In genomic region chr3:40498898-40499297, GRCm38 (mm10) we compare ENCODE assay signal across 12 mouse cellular contexts. TPM values are rescaled to one million over a fixed set of nuclear protein-coding genes. Genes with fewer than 3 reads are reported as not detected.
DNase-seq lines count a peak whose midpoint lies in the region; ATAC-seq and TF ChIP-seq lines count a peak whose summit lies in the region.
"Had no signal": no experiment of that assay in that cellular context is flagged by ENCODE, and none has a peak within 500 bp of the region (broad histone marks: within the 10 kb centered on the region; RNA-seq: fewer than 3 reads in every experiment).

No protein-coding gene starts in this region.

- TF ChIP-seq POLR2A in bone marrow, adult 2 months (IDR thresholded peaks at IDR 0.05; ENCODE audit: borderline replicate concordance, control insufficient read depth, low read depth, low read length) = no peak

- H3K4me2 ChIP-seq in embryonic facial prominence, embryonic 11.5 days (ENCODE audit: low read depth, low read length) = no peak overlapping the region
- no peak overlapping the region for H3K4me2 ChIP-seq in liver, postnatal 0 days (ENCODE audit: low read depth, low read length)
- H3K4me2 ChIP-seq in liver, embryonic 12.5 days = no peak overlapping the region
- H3K4me2 ChIP-seq: liver, embryonic 15.5 days; midbrain, embryonic 13.5 days had no signal

- no peak overlapping the region for H3K9ac ChIP-seq in embryonic facial prominence, embryonic 11.5 days (replicated peaks; ENCODE audit: low read length)
- no peak overlapping the region for H3K9ac ChIP-seq in liver, postnatal 0 days (replicated peaks)
- H3K9ac ChIP-seq in liver, embryonic 12.5 days = no peak overlapping the region
- H3K9ac ChIP-seq: liver, embryonic 15.5 days; midbrain, embryonic 13.5 days had no signal

- 81% methylated on average over 3 of the region's 3 CpGs for WGBS in embryonic facial prominence, embryonic 11.5 days
- WGBS in embryonic facial prominence, embryonic 10.5 days = 85% methylated on average over 3 of the region's 3 CpGs
- 89% methylated on average over 3 of the region's 3 CpGs for WGBS in liver, postnatal 0 days (ENCODE audit: insufficient replicate concordance)
- 77% methylated on average over 3 of the region's 3 CpGs for WGBS in liver, embryonic 12.5 days (ENCODE audit: insufficient replicate concordance)
- WGBS in bone marrow, adult 2 months = 74% methylated on average over 3 of the region's 3 CpGs

- H3K27me3 ChIP-seq in embryonic facial prominence, embryonic 11.5 days (ENCODE audit: control insufficient read depth, insufficient read depth, low read length) = no peaks in the 10 kb centered on the region
- H3K27me3 ChIP-seq in embryonic facial prominence, embryonic 10.5 days (replicated peaks; ENCODE audit: low read depth, poor library complexity, severe bottlenecking) = no peaks in the 10 kb centered on the region
- H3K27me3 ChIP-seq in liver, postnatal 0 days (ENCODE audit: insufficient read depth, low read length) = no peaks in the 10 kb centered on the region
- no peaks in the 10 kb centered on the region for H3K27me3 ChIP-seq in liver, embryonic 12.5 days (replicated peaks)
- H3K27me3 ChIP-seq: liver, embryonic 15.5 days; midbrain, embryonic 13.5 days had no signal

- no peak overlapping the region for H3K4me3 ChIP-seq in embryonic facial prominence, embryonic 11.5 days (ENCODE audit: low read depth, low read length)
- H3K4me3 ChIP-seq in embryonic facial prominence, embryonic 10.5 days = no peak overlapping the region
- H3K4me3 ChIP-seq in liver, postnatal 0 days (ENCODE audit: low read depth, low read length) = no peak overlapping the region
- H3K4me3 ChIP-seq in liver, embryonic 12.5 days = no peak overlapping the region
- no peak overlapping the region for H3K4me3 ChIP-seq in bone marrow, adult 2 months (replicated peaks; ENCODE audit: control insufficient read depth, low read depth, low read length)
- H3K4me3 ChIP-seq: liver, embryonic 15.5 days; midbrain, embryonic 13.5 days had no signal

- peak; percentile 49 for TF ChIP-seq CTCF in liver, postnatal 0 days (IDR thresholded peaks at IDR 0.05; ENCODE audit: low read depth)
- TF ChIP-seq CTCF in bone marrow, adult 2 months (IDR thresholded peaks at IDR 0.05; ENCODE audit: control insufficient read depth, insufficient read depth, low read length) = 0 out of 2 replicates have a peak, but pooled peaks have one; percentile 3

- no peaks in the 10 kb centered on the region for H3K4me1 ChIP-seq in embryonic facial prominence, embryonic 11.5 days (ENCODE audit: control insufficient read depth, insufficient read depth, low read length)
- H3K4me1 ChIP-seq in embryonic facial prominence, embryonic 10.5 days = no peaks in the 10 kb centered on the region
- no peaks in the 10 kb centered on the region for H3K4me1 ChIP-seq in liver, postnatal 0 days (ENCODE audit: insufficient read depth)
- no peaks in the 10 kb centered on the region for H3K4me1 ChIP-seq in liver, embryonic 12.5 days
- peaks cover 2% of the 10 kb centered on the region; the same call in 1 of the 2 replicates for H3K4me1 ChIP-seq in bone marrow, adult 2 months (ENCODE audit: control insufficient read depth, insufficient read depth, low read length)
- H3K4me1 ChIP-seq: liver, embryonic 15.5 days; midbrain, embryonic 13.5 days had no signal

- no peaks in the 10 kb centered on the region for H3K9me3 ChIP-seq in embryonic facial prominence, embryonic 11.5 days (replicated peaks; ENCODE audit: control insufficient read depth, low read length)
- no peaks in the 10 kb centered on the region for H3K9me3 ChIP-seq in embryonic facial prominence, embryonic 10.5 days
- no peaks in the 10 kb centered on the region for H3K9me3 ChIP-seq in liver, postnatal 0 days (ENCODE audit: low read length)
- no peaks in the 10 kb centered on the region for H3K9me3 ChIP-seq in liver, embryonic 12.5 days (replicated peaks)
- H3K9me3 ChIP-seq: liver, embryonic 15.5 days had no signal

- DNase-seq in embryonic facial prominence, embryonic 11.5 days (ENCODE audit: low spot score) = peak; percentile 34
- no peak for DNase-seq in embryonic facial prominence, embryonic 10.5 days (ENCODE audit: low spot score)
- DNase-seq in liver, postnatal 0 days = no peak
- DNase-seq in B cell, adult 2 months = peak; percentile 1 to 3
- no peak for DNase-seq in spleen, postnatal 4 days (ENCODE audit: low spot score in 2 of 2)
- no peak for DNase-seq in spleen, postnatal 14 days (ENCODE audit: low spot score in 2 of 2)
- DNase-seq: gastrocnemius, postnatal 36 days; heart, postnatal 36 days had no signal

- no peak overlapping the region for H3K27ac ChIP-seq in embryonic facial prominence, embryonic 11.5 days (replicated peaks; ENCODE audit: low read depth, low read length)
- no peak overlapping the region for H3K27ac ChIP-seq in embryonic facial prominence, embryonic 10.5 days (replicated peaks)
- H3K27ac ChIP-seq in liver, postnatal 0 days (ENCODE audit: low read depth) = no peak overlapping the region
- H3K27ac ChIP-seq in liver, embryonic 12.5 days = no peak overlapping the region
- no peak overlapping the region for H3K27ac ChIP-seq in bone marrow, adult 2 months (ENCODE audit: control insufficient read depth, insufficient read depth, low read depth, low read length, poor library complexity)
- H3K27ac ChIP-seq: liver, embryonic 15.5 days; midbrain, embryonic 13.5 days had no signal

- ATAC-seq in embryonic facial prominence, embryonic 11.5 days (replicated peaks; ENCODE audit: insufficient number of reproducible peaks, low FRiP score, low TSS enrichment, low read depth) = no peak
- ATAC-seq in liver, postnatal 0 days = no peak
- no peak for ATAC-seq in liver, embryonic 12.5 days
- ATAC-seq: midbrain, embryonic 13.5 days had no signal

- no peak for TF ChIP-seq EP300 in liver, postnatal 0 days (IDR thresholded peaks at IDR 0.05; ENCODE audit: low read depth)

- no peaks in the 10 kb centered on the region for H3K36me3 ChIP-seq in embryonic facial prominence, embryonic 11.5 days (replicated peaks; ENCODE audit: control insufficient read depth, insufficient read depth, low read depth, low read length)
- no peaks in the 10 kb centered on the region for H3K36me3 ChIP-seq in embryonic facial prominence, embryonic 10.5 days (replicated peaks)
- no peaks in the 10 kb centered on the region for H3K36me3 ChIP-seq in liver, postnatal 0 days (replicated peaks; ENCODE audit: insufficient read depth, low read length)
- H3K36me3 ChIP-seq in liver, embryonic 12.5 days = no peaks in the 10 kb centered on the region
- H3K36me3 ChIP-seq: liver, embryonic 15.5 days; midbrain, embryonic 13.5 days had no signal

RNA-seq across cellular contexts. Expression of gene Intu, which starts 32.2 kb away (rescaled TPM):
- 6.2 and 7.1 TPM in 2 replicates for polyA plus RNA-seq in embryonic facial prominence, embryonic 11.5 days (2014; fragmentation: Nextera tagmentation; extraction: Ambion mirVana)
- 6.0 and 6.3 TPM in 2 replicates for polyA plus RNA-seq in embryonic facial prominence, embryonic 10.5 days (2016; fragmentation: Nextera tagmentation; extraction: Ambion mirVana)
- 0.53 and 0.60 TPM in 2 replicates for polyA plus RNA-seq in liver, postnatal 0 days (2015; fragmentation: Nextera tagmentation; extraction: Ambion mirVana)
- 1.2 and 2.0 TPM in 2 replicates for polyA plus RNA-seq in liver, embryonic 12.5 days (2016; fragmentation: Nextera tagmentation; extraction: Ambion mirVana)
- 0.83 and 1.3 TPM in 2 replicates for polyA plus RNA-seq in bone marrow, adult 2 months (2011; ENCODE audit: insufficient read depth, insufficient read length, low replicate concordance, missing spikeins)

Comparison
In these comparisons a context has a peak if more than half of its experiments do, and no peak if none do; other contexts are left out.
1. DNase-seq: peak in embryonic facial prominence, embryonic 11.5 days (single experiment) and B cell, adult 2 months (2 of 2); none in embryonic facial prominence, embryonic 10.5 days (single experiment), liver, postnatal 0 days (single experiment), spleen, postnatal 4 days (0 of 2) and spleen, postnatal 14 days (0 of 2).